Mouse (Mus musculus): ENCODE measurements around the gene Mrpl43.

Gene Mrpl43

DNA sequence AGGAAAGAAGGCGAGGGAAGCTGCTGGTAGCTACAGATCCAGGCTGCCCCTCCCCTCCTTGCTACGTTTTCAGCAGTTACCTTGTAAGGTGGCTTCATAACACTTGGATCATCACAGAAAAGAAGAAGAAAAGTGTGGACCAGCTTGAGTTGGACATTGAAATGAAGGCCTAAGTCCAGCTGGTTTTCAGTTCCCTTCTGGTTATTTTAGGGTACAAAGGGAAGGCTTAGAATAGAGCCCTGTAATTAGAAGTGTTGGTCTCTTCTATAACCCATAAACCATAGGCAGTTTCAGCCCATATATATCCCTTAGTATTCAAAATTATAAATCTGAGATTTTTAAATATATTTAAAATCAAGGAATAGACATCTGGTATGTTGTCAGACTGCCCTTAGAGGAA lies 25.5 kb downstream of the Mrpl43 start:
- in situ Hi-C loops (cut with MboI, MseI): no loop called here

DNA sequence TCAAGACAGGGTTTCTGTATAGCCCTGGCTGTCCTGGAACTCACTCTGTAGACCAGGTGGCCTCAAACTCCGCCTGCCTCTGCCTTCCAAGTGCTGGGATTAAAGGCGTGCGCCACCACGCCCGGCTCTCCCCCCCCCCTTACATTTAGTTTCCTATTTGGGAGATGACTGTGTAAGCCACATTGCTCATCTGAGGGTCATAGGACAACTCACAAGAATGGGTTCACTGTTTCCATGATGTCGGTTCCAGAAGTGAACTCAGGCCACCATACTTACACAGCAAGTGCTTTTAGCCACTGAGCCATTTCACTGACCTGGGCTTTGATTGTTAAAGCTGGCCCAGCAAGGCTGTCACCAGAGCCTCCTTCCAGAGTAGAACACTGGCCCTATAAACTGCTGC lies 29.1 kb downstream of the Mrpl43 start:
- in situ Hi-C loops (cut with MboI, MseI): no loop called here

- in situ Hi-C loops (cut with MboI, MseI): no loop called here
These were observed 29.6 kb downstream of the Mrpl43 start for GRCm38 (mm10) chr19:44976636-44977035.

- in situ Hi-C loops (cut with MboI, MseI): loop anchor here (25.0 kb wide), 1 partner anchor 794 kb away; no protein-coding TSS in a partner anchor
These were observed 37.9 kb downstream of the Mrpl43 start for GRCm38 (mm10) chr19:44968329-44968728.

DNA sequence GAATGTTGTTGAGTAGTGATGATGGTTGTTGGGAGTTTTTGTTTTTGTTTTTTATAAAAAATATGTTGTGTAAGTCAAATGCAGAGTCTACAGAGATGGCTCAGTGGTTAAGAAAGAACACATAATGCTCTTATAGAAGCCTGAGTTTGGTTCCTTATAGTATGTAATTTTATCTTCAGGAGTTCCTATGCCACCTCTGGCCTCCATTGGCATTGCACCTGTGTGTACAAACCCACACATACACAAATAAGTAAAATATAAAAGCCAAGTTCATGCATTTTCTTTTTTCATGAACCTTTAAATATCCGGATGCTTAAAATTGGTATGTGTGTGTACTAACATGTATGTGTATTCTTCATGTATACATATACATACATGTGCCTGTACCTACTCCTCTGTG lies 40.3 kb downstream of the Mrpl43 start:
- in situ Hi-C loops (cut with MboI, MseI): loop anchor here (25.0 kb wide), 1 partner anchor 796 kb away; no protein-coding TSS in a partner anchor

DNA sequence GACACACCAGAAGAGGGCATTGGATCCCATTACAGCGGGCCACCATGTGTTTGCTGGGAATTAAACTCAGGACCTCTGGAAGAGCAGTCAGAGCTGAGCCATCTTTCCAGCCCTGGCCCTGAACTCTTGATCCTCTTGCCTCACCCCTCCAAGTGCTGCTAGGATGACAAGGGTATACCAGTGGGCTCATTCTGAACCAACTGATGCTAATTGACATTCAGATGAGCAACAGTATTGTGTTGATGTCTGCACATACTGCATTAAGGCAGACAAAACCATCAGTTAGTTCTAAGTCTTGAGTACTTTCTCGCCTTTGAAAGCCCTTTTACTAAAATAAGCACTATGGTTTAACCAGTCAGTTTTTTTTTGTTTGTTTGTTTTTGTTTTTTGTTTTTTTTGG lies 46.6 kb downstream of the Mrpl43 start:
- in situ Hi-C loops (cut with MboI, MseI): loop anchor here (25.0 kb wide), 1 partner anchor 803 kb away; no protein-coding TSS in a partner anchor
